Mouse (Mus musculus) lung, postnatal 14 days (tissue): ENCODE measurements around the gene Mto1.
A peak's percentile ranks its signal among the peaks of the same experiment; 100 is the strongest.
"Not testable (repeated sequence)": the region's sequence is repeated elsewhere in the genome, so short reads cannot be mapped to it uniquely, and the experiment has no call there.

Experiments
- DNase-seq: peaks from one replicate; pipeline ENCODE4 v3.0.0; 2021

The Mto1 gene

GRCm38 (mm10) chr9:78506722-78507077, 58.7 kb downstream of the Mto1 start:
- no peak for DNase-seq

- no peak for DNase-seq
These were observed 60.2 kb downstream of the Mto1 start for GRCm38 (mm10) chr9:78508106-78508786.

GRCm38 (mm10) chr9:78511705-78512104, 63.7 kb downstream of the Mto1 start:
- DNase-seq, result no peak

- no peak for DNase-seq
These were observed 65.9 kb downstream of the Mto1 start for GRCm38 (mm10) chr9:78513776-78514500.

- DNase-seq, result no peak
These were observed 66.7 kb downstream of the Mto1 start for GRCm38 (mm10) chr9:78514681-78515080.

- no peak for DNase-seq
These were observed 68.1 kb downstream of the Mto1 start for GRCm38 (mm10) chr9:78516125-78516524.

GRCm38 (mm10) chr9:78517237-78517636, 69.2 kb downstream of the Mto1 start:
- not testable (repeated sequence) for DNase-seq

- peak; percentile 37 for DNase-seq
These were observed 72.2 kb downstream of the Mto1 start for GRCm38 (mm10) chr9:78520127-78520779.

GRCm38 (mm10) chr9:78520780-78521601, 73.0 kb downstream of the Mto1 start:
- peak; percentile 49 for DNase-seq

GRCm38 (mm10) chr9:78521689-78522088, 73.7 kb downstream of the Mto1 start:
- DNase-seq, result peak; percentile 26
